Mouse (Mus musculus) neural tube, embryonic 15.5 days (tissue): ENCODE data around the gene Polr3gl. TPM values are rescaled to one million over a fixed set of nuclear protein-coding genes. Genes with fewer than 3 reads are reported as not detected.
"Not testable (repeated sequence)": the region's sequence is repeated elsewhere in the genome, so short reads cannot be mapped to it uniquely, and the experiment has no call there.

ENCODE experiments used
- ATAC-seq: fragments of 200-750 bp; cut with Nextera tagmentation; 2 replicates; pipeline ENCODE4 v1.8.0; 2017; ENCODE audit warnings: mild to moderate bottlenecking, moderate TSS enrichment, moderate library complexity; ENCODE audit not compliant: low FRiP score
- H3K27ac ChIP-seq: fragments of 300-500 bp; sonication (generic); replicated peaks from 2 replicates; pipeline ENCODE4 v1.5.1; 2015; ENCODE audit warnings: mild to moderate bottlenecking, inconsistent platforms
- H3K27me3 ChIP-seq: fragments of 300-500 bp; sonication (generic); replicated peaks from 2 replicates; pipeline ENCODE4 v1.6.1; 2015; ENCODE audit warnings: inconsistent platforms
- H3K36me3 ChIP-seq: fragments of 300-500 bp; sonication (generic); 2 replicates; pipeline ENCODE4 v1.6.1; 2015; ENCODE audit warnings: inconsistent platforms
- H3K4me1 ChIP-seq: fragments of 300-500 bp; sonication (generic); 2 replicates; pipeline ENCODE4 v1.6.1; 2015; ENCODE audit warnings: inconsistent platforms
- H3K4me2 ChIP-seq: fragments of 300-500 bp; sonication (generic); 2 replicates; pipeline ENCODE4 v1.6.1; 2015; ENCODE audit warnings: inconsistent platforms, mild to moderate bottlenecking, moderate library complexity
- H3K4me3 ChIP-seq: fragments of 300-500 bp; sonication (generic); replicated peaks from 2 replicates; pipeline ENCODE4 v1.5.1; 2015; ENCODE audit warnings: mild to moderate bottlenecking, inconsistent platforms
- H3K9ac ChIP-seq: fragments of 300-500 bp; sonication (generic); replicated peaks from 2 replicates; pipeline ENCODE4 v1.6.1; 2015; ENCODE audit warnings: mild to moderate bottlenecking, inconsistent platforms
- H3K9me3 ChIP-seq: fragments of 300-500 bp; sonication (generic); replicated peaks from 2 replicates; pipeline ENCODE4 v1.6.1; 2016; ENCODE audit warnings: inconsistent platforms
- WGBS: fragments of 180-500 bp; shearing (Covaris S2); methylation state at CpG from one replicate; pipeline ENCODE4 v1.1.7; 2015; ENCODE audit warnings: mixed read lengths; 5-methylcytosine and 5-hydroxymethylcytosine counted together
- polyA plus RNA-seq: library from polyadenylated mRNA; unstranded; fragments of >200 nt; fragmentation: Nextera tagmentation; extraction: Ambion mirVana; gene quantifications from 2 replicates; pipeline ENCODE4 v1.2.1, GENCODE M21; 2015

The Polr3gl gene
- polyA plus RNA-seq, 1 experiment from 2014 or later: 35.2 TPM

DNA sequence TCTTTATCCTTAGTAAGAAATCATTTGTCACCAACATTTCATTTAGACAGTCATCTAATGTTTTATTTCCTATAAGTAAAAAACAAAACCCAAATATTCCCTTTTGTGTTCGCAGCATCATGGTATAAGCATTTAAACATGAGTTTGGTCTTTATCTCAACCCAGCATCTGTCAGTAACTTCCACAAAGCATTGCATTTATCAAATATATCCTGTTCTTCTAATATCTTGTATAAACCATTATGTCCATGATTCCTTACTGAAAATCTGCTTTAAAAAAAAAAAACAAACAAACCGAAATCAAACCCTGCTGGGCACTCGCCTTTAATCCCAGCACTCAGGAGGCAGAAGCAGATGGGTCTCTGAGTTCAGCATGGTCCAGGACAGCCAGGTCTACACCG lies 12.6 kb upstream of the Polr3gl start:
- Histone ChIP-seq H3K27me3 (no peaks in the 10 kb centered on the region), H3K9me3 (no peaks in the 10 kb centered on the region), H3K9ac (no peak overlapping the region), H3K4me2 (no peak overlapping the region), H3K4me1 (peaks cover 51% of the 10 kb centered on the region), H3K36me3 (no peaks in the 10 kb centered on the region), H3K4me3 (no peak overlapping the region), H3K27ac (no peak overlapping the region)
- 90% methylated on average over 4 of the region's 4 CpGs for WGBS
- no peak for ATAC-seq

- not testable (repeated sequence) for H3K4me3 ChIP-seq
- 88% methylated on average over 4 of the region's 4 CpGs for WGBS
- H3K4me1 ChIP-seq: peaks cover 51% of the 10 kb centered on the region
Measured at GRCm38 (mm10) chr3:96606007-96606406, 12.0 kb upstream of the Polr3gl start.

GRCm38 (mm10) chr3:96603311-96603710 lies 9.3 kb upstream of the Polr3gl start:
- ATAC-seq: no peak
- no peaks in the 10 kb centered on the region for H3K9me3 ChIP-seq
- peak overlapping the region; percentile 74 for H3K4me2 ChIP-seq
- no peaks in the 10 kb centered on the region for H3K27me3 ChIP-seq
- H3K27ac ChIP-seq: peak overlapping the region; percentile 96
- WGBS: 30% methylated on average over 5 of the region's 5 CpGs
- H3K4me3 ChIP-seq: peak overlapping the region; percentile 79
- H3K36me3 ChIP-seq: no peaks in the 10 kb centered on the region
- H3K9ac ChIP-seq: peak overlapping the region; percentile 94
- H3K4me1 ChIP-seq: peaks cover 75% of the 10 kb centered on the region

More at GRCm38 (mm10) chr3:96606007-96606406, 12.0 kb upstream of the Polr3gl start:
- not testable (repeated sequence) for H3K27me3 ChIP-seq, H3K4me2 ChIP-seq, H3K36me3 ChIP-seq, H3K9ac ChIP-seq, H3K9me3 ChIP-seq, H3K27ac ChIP-seq, ATAC-seq

DNA sequence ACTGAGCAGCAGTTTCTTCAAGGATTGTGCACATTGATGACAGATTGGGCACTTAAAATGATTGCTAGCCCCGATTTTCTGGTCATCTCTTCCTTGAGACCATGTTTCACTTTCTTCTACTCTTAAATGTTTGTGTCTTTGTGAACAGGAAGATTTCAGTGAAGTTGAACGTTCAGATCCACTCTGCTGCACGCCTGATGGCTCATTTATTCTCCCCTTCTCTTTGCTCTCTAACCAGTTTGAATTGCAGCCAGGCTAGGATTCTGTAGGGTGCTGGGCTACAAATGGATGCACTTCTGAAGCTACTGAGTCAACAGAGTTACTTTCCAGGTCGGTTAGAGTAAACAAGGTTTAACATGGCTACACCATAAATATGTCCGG lies 8.7 kb upstream of the Polr3gl start:
- peak overlapping the region; percentile 94 for H3K9ac ChIP-seq
- no peaks in the 10 kb centered on the region for H3K9me3 ChIP-seq
- no peak for ATAC-seq
- H3K27ac ChIP-seq: peak overlapping the region; percentile 96
- H3K4me3 ChIP-seq: peak overlapping the region; percentile 79
- WGBS: 23% methylated on average over 5 of the region's 5 CpGs
- peaks cover 82% of the 10 kb centered on the region for H3K4me1 ChIP-seq
- H3K27me3 ChIP-seq: no peaks in the 10 kb centered on the region
- H3K36me3 ChIP-seq: no peaks in the 10 kb centered on the region
- peak overlapping the region; percentile 74 for H3K4me2 ChIP-seq

- Histone ChIP-seq H3K9ac (peak overlapping the region; percentile 94), H3K9me3 (no peaks in the 10 kb centered on the region), H3K4me3 (peak overlapping the region; percentile 79), H3K4me1 (peaks cover 85% of the 10 kb centered on the region), H3K27ac (peak overlapping the region; percentile 96), H3K27me3 (no peaks in the 10 kb centered on the region), H3K36me3 (no peaks in the 10 kb centered on the region), H3K4me2 (peak overlapping the region; percentile 74)
- 16% methylated on average over 10 of the region's 10 CpGs for WGBS
- ATAC-seq: no peak
Measured at GRCm38 (mm10) chr3:96601941-96602703, 8.1 kb upstream of the Polr3gl start.

GRCm38 (mm10) chr3:96601251-96601787 lies 7.3 kb upstream of the Polr3gl start:
- Histone ChIP-seq H3K4me1 (peaks cover 89% of the 10 kb centered on the region), H3K9me3 (no peaks in the 10 kb centered on the region), H3K27ac (peak overlapping the region; percentile 96), H3K9ac (peak overlapping the region; percentile 94), H3K4me2 (peak overlapping the region; percentile 74), H3K27me3 (no peaks in the 10 kb centered on the region), H3K36me3 (no peaks in the 10 kb centered on the region), H3K4me3 (peak overlapping the region; percentile 79)
- peak; percentile 62 for ATAC-seq
- WGBS: 0% methylated on average over 18 of the region's 40 CpGs

DNA sequence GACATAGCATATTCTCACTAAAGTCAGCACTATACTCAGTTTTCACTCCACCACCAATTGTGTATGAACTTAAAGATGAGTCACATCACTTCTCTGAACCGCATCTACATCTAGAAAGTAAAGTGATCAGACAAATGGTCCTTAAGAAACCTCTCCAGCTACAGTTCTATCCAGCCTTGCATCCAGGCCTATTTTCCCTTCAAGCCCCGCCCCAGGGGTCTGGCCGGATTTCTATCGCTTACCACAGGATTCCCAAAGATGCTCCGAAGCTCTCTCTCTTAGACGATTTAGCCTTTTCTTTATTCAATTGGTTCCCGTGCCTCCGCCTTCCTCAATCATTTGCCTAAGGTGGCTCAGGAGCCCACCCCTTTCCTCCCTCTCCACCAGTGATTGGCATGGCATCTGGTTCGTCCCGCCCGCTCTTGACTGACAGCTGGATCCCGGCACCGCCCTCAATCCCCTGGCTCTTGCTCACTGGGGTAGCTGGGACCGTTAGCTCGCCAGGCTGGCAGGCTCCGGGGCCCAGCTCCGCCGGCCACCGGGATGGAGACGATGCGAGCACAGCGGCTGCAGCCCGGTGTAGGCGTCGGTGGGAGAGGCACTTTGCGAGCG lies 6.8 kb upstream of the Polr3gl start, which contains the start of gene Lix1l:
TSS of gene Lix1l (plus strand) at position 511 of the 612 bp plus-strand sequence.
- peak; percentile 92 for ATAC-seq

DNA sequence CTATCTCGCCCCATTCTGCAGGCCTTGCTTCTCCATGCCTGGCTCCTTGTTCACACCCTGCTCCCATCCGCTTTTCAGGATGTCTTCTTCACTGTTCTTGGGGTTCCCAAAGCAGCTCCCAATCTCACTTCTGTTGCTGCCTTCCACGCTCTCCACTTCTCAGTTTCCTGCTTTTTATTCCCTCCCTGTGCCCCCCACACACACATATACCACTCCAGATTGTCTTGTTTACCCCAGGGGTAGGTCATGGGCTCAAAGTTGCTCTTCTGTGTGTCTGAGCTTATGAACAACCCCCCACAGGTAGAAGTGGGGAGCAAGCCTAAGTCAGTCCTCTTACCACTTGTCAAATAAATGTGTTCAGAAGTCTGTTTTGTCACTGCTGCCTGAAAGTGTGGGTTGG lies 5.4 kb upstream of the Polr3gl start:
- WGBS: 83% methylated on average over 3 of the region's 3 CpGs
- H3K9ac ChIP-seq: 0 out of 2 replicates have a peak overlapping the region, but pooled peaks have one; percentile 76

More for the DNA sequence above, 6.8 kb upstream of the Polr3gl start, which contains the start of gene Lix1l:
- no peaks in the 10 kb centered on the region for H3K9me3 ChIP-seq
- no peaks in the 10 kb centered on the region for H3K36me3 ChIP-seq
- peak within 1 kb of the TSS; percentile 79 for H3K4me3 ChIP-seq
- H3K9ac ChIP-seq: peak within 1 kb of the TSS; percentile 94
- H3K4me2 ChIP-seq: peak within 1 kb of the TSS; percentile 74
- peaks cover 91% of the 10 kb centered on the region for H3K4me1 ChIP-seq
- peak within 1 kb of the TSS; percentile 96 for H3K27ac ChIP-seq
- WGBS: under 1% methylated on average over 27 of the region's 27 CpGs
- no peaks in the 10 kb centered on the region for H3K27me3 ChIP-seq

DNA sequence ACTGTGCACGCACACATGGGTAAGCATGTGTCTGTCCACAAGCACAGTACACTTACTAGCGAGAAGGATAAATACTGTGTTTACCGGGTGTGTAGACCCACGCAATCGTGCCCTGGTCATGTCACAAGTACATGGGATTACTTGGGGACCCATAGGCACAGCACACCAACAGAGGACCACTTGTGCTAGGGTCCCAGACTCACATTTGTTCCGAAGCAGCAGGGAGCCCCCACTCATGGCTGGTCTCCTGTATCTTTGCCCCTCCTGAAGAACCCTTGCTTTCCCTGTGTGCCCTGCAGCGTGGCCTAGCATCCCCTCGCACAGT lies 5.0 kb upstream of the Polr3gl start:
- Histone ChIP-seq H3K27ac (no peak overlapping the region), H3K9me3 (no peaks in the 10 kb centered on the region), H3K9ac (0 out of 2 replicates have a peak overlapping the region, but pooled peaks have one; percentile 76), H3K27me3 (no peaks in the 10 kb centered on the region), H3K36me3 (no peaks in the 10 kb centered on the region), H3K4me1 (peaks cover 79% of the 10 kb centered on the region), H3K4me2 (peak overlapping the region; percentile 97), H3K4me3 (peak overlapping the region; percentile 62; the same call in 1 of the 2 replicates)
- ATAC-seq: no peak
- 46% methylated on average over 8 of the region's 8 CpGs for WGBS

More for the DNA sequence above, 5.4 kb upstream of the Polr3gl start:
- Histone ChIP-seq H3K27me3 (no peaks in the 10 kb centered on the region), H3K27ac (no peak overlapping the region), H3K4me2 (peak overlapping the region; percentile 97), H3K36me3 (no peaks in the 10 kb centered on the region), H3K4me3 (no peak overlapping the region), H3K9me3 (no peaks in the 10 kb centered on the region), H3K4me1 (peaks cover 82% of the 10 kb centered on the region)
- ATAC-seq: no peak

GRCm38 (mm10) chr3:96598156-96599068 lies 4.4 kb upstream of the Polr3gl start:
- Histone ChIP-seq H3K27me3 (no peaks in the 10 kb centered on the region), H3K4me2 (peak overlapping the region; percentile 97), H3K36me3 (no peaks in the 10 kb centered on the region), H3K9ac (peak overlapping the region; percentile 76), H3K4me1 (peaks cover 72% of the 10 kb centered on the region), H3K9me3 (no peaks in the 10 kb centered on the region), H3K27ac (peak overlapping the region; percentile 77), H3K4me3 (peak overlapping the region; percentile 62)
- WGBS: 3% methylated on average over 52 of the region's 54 CpGs
- ATAC-seq: no peak

DNA sequence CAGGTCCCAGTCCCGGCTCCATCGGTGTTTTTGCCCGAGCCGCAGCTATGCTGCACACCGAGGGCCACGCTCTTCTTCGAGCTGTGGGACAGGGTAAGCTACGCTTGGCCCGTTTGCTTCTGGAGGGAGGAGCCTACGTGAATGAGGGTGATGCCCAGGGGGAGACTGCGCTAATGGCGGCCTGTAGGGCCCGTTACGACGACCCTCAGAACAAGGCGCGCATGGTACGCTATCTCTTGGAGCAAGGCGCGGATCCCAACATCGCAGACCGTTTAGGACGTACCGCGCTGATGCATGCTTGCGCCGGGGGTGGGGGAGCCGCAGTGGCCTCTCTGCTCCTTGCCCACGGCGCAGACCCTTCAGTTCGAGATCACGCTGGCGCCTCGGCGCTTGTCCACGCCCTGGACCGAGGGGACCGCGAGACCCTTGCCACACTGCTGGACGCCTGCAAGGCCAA lies 3.5 kb upstream of the Polr3gl start:
- Histone ChIP-seq H3K27me3 (no peaks in the 10 kb centered on the region), H3K27ac (peak overlapping the region; percentile 77), H3K4me1 (peaks cover 72% of the 10 kb centered on the region), H3K4me3 (peak overlapping the region; percentile 62), H3K4me2 (peak overlapping the region; percentile 97), H3K36me3 (no peaks in the 10 kb centered on the region), H3K9ac (peak overlapping the region; percentile 76), H3K9me3 (no peaks in the 10 kb centered on the region)
- WGBS: under 1% methylated on average over 40 of the region's 40 CpGs
- ATAC-seq: peak; percentile 0; the same call in 1 of the 2 replicates
